Mouse (Mus musculus) liver, postnatal 0 days (tissue): ENCODE measurements at regions not wholly inside any gene's neighbourhood (a gene's known extent, or its start where the extent isn't known, plus 50 kb on each side); places are given as distances from the start of the nearest gene placed in this dataset.

Experiments used
- ATAC-seq: fragments of 200-750 bp; cut with Nextera tagmentation; 2 replicates; pipeline ENCODE4 v1.8.0; 2017; ENCODE audit warnings: mild to moderate bottlenecking, moderate library complexity
- DNase-seq: peaks from one replicate; pipeline ENCODE4 v3.0.0-alpha.2; 2016
- H3K27ac ChIP-seq: fragments of 300-500 bp; sonication (generic); 2 replicates; pipeline ENCODE4 v1.5.1; 2014; ENCODE audit warnings: antibody characterized with exemption, moderate library complexity, mild to moderate bottlenecking, low read depth
- H3K27me3 ChIP-seq: fragments of 300-500 bp; sonication (generic); 2 replicates; pipeline ENCODE4 v1.6.1; 2014; ENCODE audit warnings: low read length, control low read depth, mixed read lengths; ENCODE audit not compliant: insufficient read depth
- H3K36me3 ChIP-seq: fragments of 300-500 bp; sonication (generic); replicated peaks from 2 replicates; pipeline ENCODE4 v1.6.1; 2014; ENCODE audit warnings: mild to moderate bottlenecking, control low read depth, low read length, moderate library complexity, mixed read lengths; ENCODE audit not compliant: insufficient read depth
- H3K4me1 ChIP-seq: fragments of 300-500 bp; sonication (generic); 2 replicates; pipeline ENCODE4 v1.6.1; 2014; ENCODE audit warnings: antibody characterized with exemption, mild to moderate bottlenecking, control low read depth; ENCODE audit not compliant: insufficient read depth
- H3K4me2 ChIP-seq: fragments of 300-500 bp; sonication (generic); 2 replicates; pipeline ENCODE4 v1.6.1; 2014; ENCODE audit warnings: low read depth, mild to moderate bottlenecking, low read length, moderate library complexity, mixed read lengths
- H3K4me3 ChIP-seq: fragments of 300-500 bp; sonication (generic); 2 replicates; pipeline ENCODE4 v1.5.1; 2014; ENCODE audit warnings: low read depth, low read length
- H3K9ac ChIP-seq: fragments of 300-500 bp; sonication (generic); replicated peaks from 2 replicates; pipeline ENCODE4 v1.6.1; 2014; ENCODE audit warnings: mild to moderate bottlenecking, moderate library complexity
- H3K9me3 ChIP-seq: fragments of 300-500 bp; sonication (generic); 2 replicates; pipeline ENCODE4 v1.6.1; 2016; ENCODE audit warnings: mild to moderate bottlenecking, control low read depth, low read length, mixed read lengths
- CTCF ChIP-seq: sonication (generic); IDR thresholded peaks from 2 replicates; pipeline ENCODE4 v1.5.1; 2016; ENCODE audit warnings: antibody characterized with exemption, low read depth
- EP300 ChIP-seq: IDR thresholded peaks from 2 replicates; pipeline ENCODE4 v1.6.1; 2016; ENCODE audit warnings: antibody characterized with exemption, low read depth, mild to moderate bottlenecking
- WGBS: fragments of 180-500 bp; shearing (Covaris S2); extraction: QIAGEN DNeasy Blood & Tissue Kit; methylation state at CpG from one replicate; pipeline ENCODE4 v1.1.7; 2014; ENCODE audit not compliant: insufficient replicate concordance; 5-methylcytosine and 5-hydroxymethylcytosine counted together

DNA sequence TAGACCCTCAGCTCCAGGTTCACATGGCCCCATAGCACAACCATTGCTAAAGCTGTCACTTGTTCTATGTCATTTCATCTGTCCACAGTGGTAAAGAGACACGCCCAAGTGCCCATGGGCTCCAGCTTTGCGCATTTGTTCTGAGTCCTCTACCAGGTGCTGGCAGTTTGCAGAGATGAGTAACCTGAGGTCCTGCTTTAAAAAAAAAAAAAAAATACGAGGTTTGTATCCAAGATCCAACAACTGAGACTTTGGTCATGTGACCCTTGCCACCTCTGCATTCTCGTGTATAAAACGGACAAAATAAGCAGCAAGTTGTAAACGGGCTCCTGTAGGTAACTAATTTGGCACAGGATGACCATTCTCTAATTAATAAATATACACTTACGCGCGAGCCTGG, 79.9 kb downstream of the Cpn2 start:
- ATAC-seq, result no peak
- DNase-seq, result no peak
- Histone ChIP-seq H3K4me3 (peak overlapping the region; percentile 29), H3K9me3 (no peaks in the 10 kb centered on the region), H3K4me2 (peak overlapping the region; percentile 70), H3K4me1 (peaks cover 33% of the 10 kb centered on the region), H3K9ac (peak overlapping the region; percentile 40; the same call in 1 of the 2 replicates), H3K27me3 (no peaks in the 10 kb centered on the region), H3K27ac (peak overlapping the region; percentile 80), H3K36me3 (no peaks in the 10 kb centered on the region)
- TF ChIP-seq EP300, result no peak
- no peak for TF ChIP-seq CTCF
- WGBS, result 29% methylated on average over 9 of the region's 9 CpGs

DNA sequence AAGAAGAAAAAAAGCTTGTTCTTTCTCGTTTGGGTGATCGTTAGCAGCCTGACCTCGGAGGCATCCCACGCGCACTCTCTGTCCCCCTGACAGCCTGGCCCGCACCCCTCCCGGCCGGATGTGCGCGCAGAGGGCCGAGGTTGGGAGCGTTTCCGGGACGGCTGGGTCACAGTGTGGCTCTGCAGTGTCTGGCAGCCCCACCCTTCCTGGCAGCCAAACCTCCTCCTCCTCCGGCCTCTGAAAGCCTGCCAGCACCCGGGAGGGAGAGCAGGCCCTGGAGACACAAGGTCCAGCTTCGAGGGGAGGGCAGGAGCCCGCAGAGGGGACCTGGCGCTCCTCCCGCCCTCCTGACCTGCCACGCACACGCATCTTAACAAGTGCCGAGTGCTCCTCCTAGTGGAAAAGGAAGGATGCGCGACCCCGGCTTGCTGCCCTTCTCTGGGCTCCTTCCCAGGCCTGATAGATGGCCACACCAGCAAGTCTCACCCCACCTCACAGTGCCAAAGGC, 79.3 kb downstream of the Cpn2 start:
- Histone ChIP-seq H3K36me3 (no peaks in the 10 kb centered on the region), H3K4me2 (peak overlapping the region; percentile 70), H3K4me3 (peak overlapping the region; percentile 29), H3K27me3 (no peaks in the 10 kb centered on the region), H3K4me1 (peaks cover 33% of the 10 kb centered on the region), H3K9ac (peak overlapping the region; percentile 40; the same call in 1 of the 2 replicates), H3K9me3 (no peaks in the 10 kb centered on the region), H3K27ac (peak overlapping the region; percentile 80)
- WGBS, result under 1% methylated on average over 25 of the region's 26 CpGs
- ATAC-seq (peak; percentile 95), DNase-seq (peak; percentile 89)
- TF ChIP-seq CTCF (peak; percentile 89), EP300 (peak; percentile 62; the same call in 1 of the 2 replicates)

DNA sequence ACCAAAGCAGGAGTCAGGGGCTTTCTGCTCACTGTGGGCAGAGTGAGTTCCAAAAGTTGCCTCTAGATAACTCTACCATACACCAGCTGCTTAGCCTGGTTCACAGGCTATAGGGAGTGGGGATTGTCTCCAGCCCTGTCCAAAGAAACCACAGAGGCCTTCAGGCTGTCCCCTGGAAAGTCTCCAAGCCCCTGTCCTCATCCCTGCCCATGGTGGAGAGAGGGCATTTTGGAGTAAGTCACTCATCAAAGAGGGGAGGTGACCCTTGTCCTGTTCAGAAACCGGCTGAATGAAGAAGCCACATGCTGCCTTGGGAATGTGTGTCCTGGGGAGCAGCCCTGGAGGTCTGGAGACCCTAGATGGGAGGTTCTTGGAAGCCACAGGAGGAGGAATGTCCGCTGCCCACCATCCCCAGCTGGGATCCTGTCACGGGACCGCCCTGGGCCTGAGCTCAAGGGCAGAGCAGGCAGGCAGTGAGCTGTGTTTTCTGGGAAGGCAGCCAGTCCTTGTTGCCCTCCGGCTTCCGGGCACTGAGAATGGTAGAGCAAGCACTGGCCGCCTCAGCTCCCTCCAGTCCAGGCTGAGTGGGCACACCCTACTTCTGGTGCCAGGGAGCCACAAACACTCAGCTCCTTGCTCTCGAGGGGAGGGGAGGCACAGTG, 78.4 kb downstream of the Cpn2 start:
- Histone ChIP-seq H3K4me1 (peaks cover 33% of the 10 kb centered on the region), H3K27me3 (no peaks in the 10 kb centered on the region), H3K9ac (no peak overlapping the region), H3K36me3 (no peaks in the 10 kb centered on the region), H3K4me2 (no peak overlapping the region), H3K9me3 (no peaks in the 10 kb centered on the region), H3K27ac (no peak overlapping the region), H3K4me3 (no peak overlapping the region)
- DNase-seq, result no peak
- no peak for ATAC-seq
- WGBS, result 72% methylated on average over 8 of the region's 8 CpGs
- TF ChIP-seq EP300 (no peak), CTCF (no peak)

DNA sequence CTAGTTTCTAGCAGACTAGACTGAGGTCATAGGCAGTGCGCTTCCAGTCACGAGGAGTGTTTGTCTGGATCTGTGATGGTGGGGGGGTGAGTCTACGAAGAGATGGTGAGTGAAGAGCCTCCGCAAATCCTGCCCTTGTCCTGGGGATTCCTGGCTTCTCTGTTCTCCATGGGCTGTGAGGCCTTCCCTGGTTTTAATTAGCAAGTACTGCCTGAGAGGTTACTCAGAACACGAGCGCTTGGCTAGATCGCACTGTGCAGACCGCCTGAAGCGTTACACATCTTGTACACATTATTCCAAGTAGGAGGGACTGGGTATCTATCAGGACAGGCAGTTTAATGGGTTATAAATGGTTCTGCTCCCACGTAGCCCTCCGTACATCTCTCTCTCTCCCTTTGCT, 76.9 kb downstream of the Cpn2 start:
- DNase-seq, result no peak
- no peak overlapping the region for H3K27ac ChIP-seq
- TF ChIP-seq EP300 (no peak), CTCF (no peak)
- H3K36me3 ChIP-seq, result no peaks in the 10 kb centered on the region
- peaks cover 26% of the 10 kb centered on the region for H3K4me1 ChIP-seq
- ATAC-seq, result no peak
- no peak overlapping the region for H3K4me2 ChIP-seq
- 85% methylated on average over 11 of the region's 11 CpGs for WGBS
- H3K27me3 ChIP-seq, result no peaks in the 10 kb centered on the region
- H3K9me3 ChIP-seq, result no peaks in the 10 kb centered on the region
- no peak overlapping the region for H3K4me3 ChIP-seq
- H3K9ac ChIP-seq, result no peak overlapping the region

DNA sequence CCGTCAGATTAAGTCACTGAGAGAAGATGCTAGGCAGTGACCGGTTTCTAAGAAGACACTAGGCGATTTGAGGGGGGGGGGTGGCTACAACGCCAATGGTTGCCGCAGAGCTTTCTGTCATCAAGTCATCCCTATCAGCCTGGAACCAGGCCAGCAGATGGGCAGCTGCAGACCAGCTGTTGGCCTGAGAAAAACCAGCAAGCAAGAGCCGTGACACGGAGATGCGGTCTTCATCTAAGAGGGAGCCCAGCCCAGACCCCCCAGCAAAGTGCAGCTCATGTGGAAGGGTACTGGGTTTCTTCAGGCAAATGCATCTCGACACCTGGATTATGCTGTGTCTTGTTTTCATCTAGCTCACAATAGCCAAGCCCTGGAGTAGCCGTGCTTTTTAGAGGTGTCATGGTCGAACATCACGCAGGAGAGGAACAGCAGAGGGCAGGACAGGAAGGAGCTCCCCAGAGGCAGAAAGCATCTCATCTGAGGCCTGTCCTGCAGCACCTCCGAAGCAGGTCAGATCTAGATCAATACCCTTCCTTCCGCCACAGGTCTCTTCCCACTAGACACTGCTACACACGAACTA, 76.3 kb downstream of the Cpn2 start:
- ATAC-seq, result no peak
- WGBS, result 70% methylated on average over 15 of the region's 15 CpGs
- H3K9me3 ChIP-seq, result no peaks in the 10 kb centered on the region

DNA sequence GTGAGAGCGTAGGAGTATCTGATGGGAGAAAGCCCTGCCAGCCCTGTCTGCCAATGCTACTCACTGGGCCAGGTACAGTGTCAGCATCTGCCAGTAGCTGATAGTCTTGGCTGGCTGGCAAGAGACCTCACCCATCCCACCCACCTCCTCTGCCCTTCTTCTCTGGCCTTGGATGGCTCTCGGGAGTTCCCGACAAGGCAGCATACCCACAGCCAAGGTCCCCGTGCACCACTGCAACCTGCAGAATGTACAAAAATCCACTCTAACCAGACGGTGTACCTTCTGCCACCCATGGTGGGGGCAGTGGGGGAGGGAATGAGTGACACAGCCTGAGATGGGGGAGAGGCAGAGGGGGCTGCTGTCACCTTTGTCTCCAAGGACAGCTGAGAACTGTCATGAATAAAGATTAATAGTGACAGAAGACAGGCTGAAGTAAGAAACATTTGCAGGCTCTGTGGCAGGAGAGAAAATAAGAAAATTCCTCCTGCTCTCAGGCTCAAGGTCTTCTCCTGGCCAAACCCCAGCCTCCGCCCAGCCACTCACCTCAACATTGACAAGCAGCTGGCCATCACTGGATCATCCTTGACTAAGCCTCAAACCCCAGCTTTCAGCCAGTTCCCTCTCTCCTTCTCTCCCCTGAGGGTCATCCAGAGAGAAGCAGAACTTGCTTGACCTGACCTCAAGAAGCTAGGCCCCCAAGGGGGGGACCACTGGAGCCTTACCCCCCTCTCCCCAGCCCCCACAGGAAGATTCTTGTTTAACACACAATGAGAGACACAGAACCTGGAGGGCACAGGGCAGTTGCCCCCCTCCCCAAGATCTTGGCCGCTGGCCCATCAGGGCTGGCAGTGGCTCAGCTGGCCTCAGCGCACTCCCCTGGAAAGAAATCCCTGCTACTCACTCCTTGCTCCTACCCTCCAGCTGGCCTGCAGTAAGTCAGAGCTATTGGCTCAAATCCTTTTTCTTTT, 73.7 kb downstream of the Cpn2 start:
- Histone ChIP-seq H3K4me2 (no peak overlapping the region), H3K27me3 (no peaks in the 10 kb centered on the region), H3K9me3 (no peaks in the 10 kb centered on the region), H3K36me3 (no peaks in the 10 kb centered on the region), H3K9ac (no peak overlapping the region), H3K4me1 (peaks cover 6% of the 10 kb centered on the region; the same call in 1 of the 2 replicates), H3K27ac (no peak overlapping the region), H3K4me3 (no peak overlapping the region)
- ATAC-seq (no peak), DNase-seq (no peak)
- TF ChIP-seq CTCF, result no peak
- TF ChIP-seq EP300, result no peak
- WGBS, result 71% methylated on average over 8 of the region's 8 CpGs

More for the DNA sequence above, 76.3 kb downstream of the Cpn2 start:
- Histone ChIP-seq H3K9ac (no peak overlapping the region), H3K27ac (no peak overlapping the region), H3K4me2 (no peak overlapping the region), H3K4me3 (no peak overlapping the region), H3K36me3 (no peaks in the 10 kb centered on the region), H3K4me1 (peaks cover 24% of the 10 kb centered on the region), H3K27me3 (no peaks in the 10 kb centered on the region)
- TF ChIP-seq CTCF, result no peak
- TF ChIP-seq EP300, result no peak
- no peak for DNase-seq
